Mouse (Mus musculus): ENCODE results near the gene Src. TPM values are rescaled to one million over a fixed set of nuclear protein-coding genes. Genes with fewer than 3 reads are reported as not detected.
"Not testable (repeated sequence)": the region's sequence is repeated elsewhere in the genome, so short reads cannot be mapped to it uniquely, and the experiment has no call there.

Src gene
- polyA plus RNA-seq, 1 experiment from 2014 or later, result 7.6 TPM

DNA sequence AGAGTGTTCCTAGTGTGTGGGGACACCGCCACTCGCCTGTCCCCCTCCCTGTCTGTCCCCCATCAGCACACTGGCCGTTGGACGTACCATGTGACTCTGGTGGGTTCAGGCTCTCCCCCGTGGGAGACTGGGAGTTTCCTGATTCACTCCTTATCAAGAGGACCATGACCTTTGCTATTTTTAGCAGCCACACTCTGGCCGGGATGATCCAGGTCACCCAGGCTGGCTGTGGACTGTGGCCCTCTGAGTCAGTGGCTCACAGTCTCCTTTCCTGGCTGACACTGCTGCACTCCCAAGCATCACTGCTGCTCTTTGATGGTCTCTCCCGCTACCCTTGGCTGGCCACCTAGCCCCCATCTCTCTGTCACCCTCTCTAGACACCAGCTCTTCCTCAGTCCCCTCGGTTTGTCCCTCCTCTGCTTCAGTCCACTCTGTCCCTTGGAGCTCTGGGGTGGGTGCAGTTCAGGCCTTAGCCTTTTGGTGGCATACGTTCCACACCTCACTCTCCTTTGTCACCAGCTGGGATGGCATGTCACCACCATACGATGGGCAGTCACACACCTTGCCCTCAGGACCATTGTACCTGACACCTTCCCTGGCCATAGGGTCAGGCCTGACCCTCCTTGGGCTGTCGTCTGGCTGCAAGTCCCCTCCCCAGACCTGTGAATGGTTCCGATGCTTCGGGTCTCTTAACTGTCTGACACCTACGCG is 61.8 kb downstream of the Src start:
- H3K27ac ChIP-seq (replicated peaks), result no peak overlapping the region
- H3K27me3 ChIP-seq (replicated peaks), result peaks cover 13% of the 10 kb centered on the region
- 29% methylated on average over 15 of the region's 15 CpGs for WGBS

GRCm38 (mm10) chr2:157482729-157483128 is 64.5 kb downstream of the Src start:
- H3K27me3 ChIP-seq (replicated peaks), result peaks cover 13% of the 10 kb centered on the region
- peaks cover 25% of the 10 kb centered on the region for H3K4me1 ChIP-seq
- 51% methylated on average over 12 of the region's 12 CpGs for WGBS
- ATAC-seq (ENCODE audit: extremely low read depth, insufficient number of reproducible peaks, low FRiP score, low TSS enrichment), result no peak
- no peaks in the 10 kb centered on the region for H3K36me3 ChIP-seq
- H3K9ac ChIP-seq, result no peak overlapping the region
- no peak overlapping the region for H3K4me3 ChIP-seq
- no peaks in the 10 kb centered on the region for H3K9me3 ChIP-seq
- H3K4me2 ChIP-seq, result no peak overlapping the region
- no peak overlapping the region for H3K27ac ChIP-seq (replicated peaks)

More for the DNA sequence above, 61.8 kb downstream of the Src start:
- Histone ChIP-seq H3K9ac (peak overlapping the region; percentile 52), H3K9me3 (no peaks in the 10 kb centered on the region), H3K4me3 (no peak overlapping the region), H3K36me3 (no peaks in the 10 kb centered on the region), H3K4me2 (no peak overlapping the region), H3K4me1 (peaks cover 32% of the 10 kb centered on the region)
- ATAC-seq (ENCODE audit: extremely low read depth, insufficient number of reproducible peaks, low FRiP score, low TSS enrichment), result no peak

DNA sequence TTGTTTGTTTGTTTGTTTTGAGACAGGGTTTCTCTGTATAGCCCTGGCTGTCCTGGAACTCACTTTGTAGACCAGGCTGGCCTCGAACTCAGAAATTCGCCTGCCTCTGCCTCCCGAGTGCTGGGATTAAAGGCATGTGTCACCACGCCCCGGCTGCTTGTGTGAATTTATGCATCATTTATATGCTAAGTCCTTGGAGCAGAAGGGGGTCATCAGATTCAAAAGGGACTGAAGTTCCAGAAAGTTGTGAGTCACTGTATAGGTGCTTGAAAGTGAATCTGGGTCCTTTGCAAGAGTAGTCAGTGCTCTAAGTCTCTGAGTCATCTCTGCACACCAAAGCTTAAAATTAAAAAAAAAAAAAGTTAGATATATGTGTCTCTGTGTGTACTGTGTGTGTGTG is 68.3 kb downstream of the Src start:
- H3K36me3 ChIP-seq; H3K27ac ChIP-seq (replicated peaks); ATAC-seq (ENCODE audit: extremely low read depth, insufficient number of reproducible peaks, low FRiP score, low TSS enrichment); H3K4me3 ChIP-seq; H3K9me3 ChIP-seq; H3K4me1 ChIP-seq; H3K27me3 ChIP-seq (replicated peaks); H3K9ac ChIP-seq; H3K4me2 ChIP-seq: not testable (repeated sequence)
- WGBS, result 79% methylated on average over 5 of the region's 5 CpGs

DNA sequence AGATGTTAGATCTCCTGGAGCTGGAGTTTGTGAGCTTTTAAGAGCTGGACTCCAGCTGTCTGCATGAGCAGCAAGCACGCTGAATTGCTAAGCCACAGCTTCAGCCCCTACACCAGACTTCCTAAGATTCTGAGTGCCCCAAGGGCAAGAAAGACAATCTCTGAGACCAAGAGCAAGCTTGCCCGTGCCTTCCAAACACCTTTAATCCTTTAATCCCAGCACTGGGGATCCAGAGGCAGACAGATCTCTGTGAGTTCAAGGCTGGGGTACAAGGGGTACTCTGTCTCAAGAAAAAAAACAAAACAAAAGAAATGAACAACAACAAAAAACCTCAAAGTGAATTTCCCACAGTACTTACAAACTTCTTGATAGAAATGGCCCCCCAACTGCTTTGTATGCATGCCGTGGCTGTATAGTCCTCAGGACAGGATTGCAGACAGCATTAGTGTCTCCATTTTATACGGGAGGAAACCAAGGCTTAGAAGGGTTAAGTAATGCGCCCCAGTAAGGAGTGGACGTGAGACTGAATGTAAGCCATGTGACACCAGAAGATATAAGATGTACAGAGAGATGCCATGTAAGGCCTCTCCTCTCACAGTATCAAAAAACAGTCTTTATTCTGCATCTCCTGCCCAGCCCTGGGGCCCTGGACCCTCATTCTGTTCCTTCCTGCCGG is 68.9 kb downstream of the Src start:
- no peaks in the 10 kb centered on the region for H3K9me3 ChIP-seq
- no peak overlapping the region for H3K9ac ChIP-seq
- no peak for ATAC-seq (ENCODE audit: extremely low read depth, insufficient number of reproducible peaks, low FRiP score, low TSS enrichment)
- H3K36me3 ChIP-seq, result no peaks in the 10 kb centered on the region
- H3K4me2 ChIP-seq, result no peak overlapping the region
- 50% methylated on average over 7 of the region's 7 CpGs for WGBS
- H3K27me3 ChIP-seq (replicated peaks), result peaks cover 10% of the 10 kb centered on the region
- no peak overlapping the region for H3K27ac ChIP-seq (replicated peaks)
- H3K4me3 ChIP-seq, result no peak overlapping the region
- H3K4me1 ChIP-seq, result peaks cover 10% of the 10 kb centered on the region; the same call in 1 of the 2 replicates

DNA sequence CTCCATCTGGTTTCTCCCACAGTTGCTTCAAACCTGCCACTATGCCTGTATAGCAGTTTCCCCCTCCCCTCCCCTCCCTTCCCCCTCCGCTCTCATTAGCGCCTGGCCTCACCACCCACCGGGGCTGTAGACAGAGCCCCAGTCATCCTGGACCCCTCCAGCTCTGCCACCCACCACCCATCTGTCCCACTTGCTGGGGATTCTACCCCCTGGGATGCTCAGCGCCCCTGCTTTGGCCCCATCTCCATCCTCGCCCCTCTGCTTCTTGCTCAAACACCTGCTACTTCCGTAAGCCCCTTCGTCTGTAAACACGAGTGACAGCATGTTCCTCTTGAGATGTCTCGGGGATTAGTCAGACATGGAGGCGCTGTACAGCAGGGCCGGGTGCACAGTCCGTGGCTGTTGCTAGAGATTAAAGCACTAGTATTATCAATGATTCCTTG is 69.5 kb downstream of the Src start:
- Histone ChIP-seq H3K36me3 (no peaks in the 10 kb centered on the region), H3K4me2 (peak overlapping the region; percentile 31), H3K27ac (replicated peaks) (no peak overlapping the region), H3K9ac (no peak overlapping the region), H3K4me1 (peaks cover 10% of the 10 kb centered on the region; the same call in 1 of the 2 replicates), H3K9me3 (no peaks in the 10 kb centered on the region), H3K27me3 (replicated peaks) (peaks cover 8% of the 10 kb centered on the region), H3K4me3 (no peak overlapping the region)
- no peak for ATAC-seq (ENCODE audit: extremely low read depth, insufficient number of reproducible peaks, low FRiP score, low TSS enrichment)
- WGBS, result 20% methylated on average over 12 of the region's 12 CpGs

- H3K36me3 ChIP-seq, result no peaks in the 10 kb centered on the region
- no peak overlapping the region for H3K4me3 ChIP-seq
- 81% methylated on average over 3 of the region's 3 CpGs for WGBS
- no peak overlapping the region for H3K4me2 ChIP-seq
- H3K27me3 ChIP-seq (replicated peaks), result peaks cover 21% of the 10 kb centered on the region; the same call in 1 of the 2 replicates
- no peak for ATAC-seq (ENCODE audit: extremely low read depth, insufficient number of reproducible peaks, low FRiP score, low TSS enrichment)
- no peak overlapping the region for H3K9ac ChIP-seq
- no peak overlapping the region for H3K27ac ChIP-seq (replicated peaks)
- peaks cover under 1% of the 10 kb centered on the region; the same call in 1 of the 2 replicates for H3K4me1 ChIP-seq
- H3K9me3 ChIP-seq, result no peaks in the 10 kb centered on the region
These were observed 75.0 kb downstream of the Src start for GRCm38 (mm10) chr2:157493240-157493639.

DNA sequence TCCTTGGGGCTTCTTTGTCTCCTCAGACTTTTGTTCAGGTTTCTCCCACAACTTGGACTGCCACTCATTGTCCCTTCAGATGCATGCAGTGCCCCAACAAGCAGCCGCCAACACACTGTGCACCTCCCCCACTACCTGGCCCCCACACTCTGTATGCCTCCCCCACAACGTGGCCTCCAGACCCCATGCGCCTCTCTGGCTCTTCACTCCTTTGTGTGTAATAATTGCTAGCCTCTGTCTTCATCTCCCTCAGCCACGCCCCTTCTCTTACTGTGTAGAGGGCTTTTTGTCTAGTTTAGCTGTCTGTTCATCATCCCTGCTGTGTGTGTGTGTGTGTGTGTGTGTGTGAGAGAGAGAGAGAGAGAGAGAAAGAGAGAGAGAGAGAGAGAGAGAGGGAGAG is 80.3 kb downstream of the Src start:
- 38% methylated on average over 4 of the region's 4 CpGs for WGBS
- Histone ChIP-seq H3K36me3 (no peaks in the 10 kb centered on the region), H3K27ac (replicated peaks) (no peak overlapping the region), H3K9ac (no peak overlapping the region), H3K27me3 (replicated peaks) (peaks cover 24% of the 10 kb centered on the region; the same call in 1 of the 2 replicates), H3K4me3 (no peak overlapping the region), H3K9me3 (no peaks in the 10 kb centered on the region), H3K4me1 (0 out of 2 replicates have a peak, but pooled peaks cover 4% of the 10 kb centered on the region), H3K4me2 (no peak overlapping the region)
- ATAC-seq (ENCODE audit: extremely low read depth, insufficient number of reproducible peaks, low FRiP score, low TSS enrichment), result no peak

DNA sequence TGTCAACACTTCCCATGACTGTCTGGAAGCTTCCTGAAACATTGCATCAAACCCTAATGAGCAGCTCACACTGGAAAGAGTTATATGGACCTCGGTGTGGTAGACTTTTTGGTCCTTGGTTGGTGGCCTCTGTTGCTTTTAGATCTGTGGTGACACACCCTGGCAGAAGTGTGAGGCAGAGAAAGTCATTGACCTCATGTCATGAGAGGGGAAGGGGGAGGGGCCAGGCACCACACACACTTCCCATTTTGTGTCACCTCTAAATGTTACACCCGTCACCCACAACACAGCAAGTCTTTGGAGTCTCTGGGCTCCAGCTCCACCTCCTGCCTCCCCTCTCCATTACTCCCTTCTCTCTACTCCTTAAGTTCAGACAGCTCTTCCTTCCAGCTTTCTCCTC is 82.1 kb downstream of the Src start:
- no peak for ATAC-seq (ENCODE audit: extremely low read depth, insufficient number of reproducible peaks, low FRiP score, low TSS enrichment)
- no peaks in the 10 kb centered on the region for H3K9me3 ChIP-seq
- 0 out of 2 replicates have a peak, but pooled peaks cover 4% of the 10 kb centered on the region for H3K4me1 ChIP-seq
- H3K4me3 ChIP-seq, result no peak overlapping the region
- H3K27me3 ChIP-seq (replicated peaks), result peaks cover 38% of the 10 kb centered on the region
- H3K4me2 ChIP-seq, result no peak overlapping the region
- H3K9ac ChIP-seq, result no peak overlapping the region
- no peaks in the 10 kb centered on the region for H3K36me3 ChIP-seq
- H3K27ac ChIP-seq (replicated peaks), result no peak overlapping the region
- WGBS, result 48% methylated on average over 2 of the region's 2 CpGs

DNA sequence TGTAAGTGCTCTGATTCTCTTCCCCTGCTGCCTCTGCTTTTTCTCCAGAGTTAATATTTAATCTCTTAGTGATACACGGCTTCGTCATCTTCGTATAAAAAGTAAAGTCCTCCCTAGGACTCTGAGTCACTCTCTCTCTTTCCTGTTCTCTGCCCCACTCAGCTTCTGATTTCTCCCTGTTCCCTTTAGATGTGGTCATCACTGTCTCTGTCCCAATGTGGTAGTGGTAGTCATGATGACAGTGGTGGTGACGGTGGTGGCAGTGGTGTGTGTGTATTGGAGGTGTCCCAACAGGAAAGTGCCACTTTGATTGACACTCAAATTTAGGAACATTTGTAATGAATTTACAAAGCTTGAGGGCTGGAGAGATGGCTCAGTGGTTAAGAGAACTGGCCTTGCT is 83.1 kb downstream of the Src start:
- no peaks in the 10 kb centered on the region for H3K36me3 ChIP-seq
- no peak for ATAC-seq (ENCODE audit: extremely low read depth, insufficient number of reproducible peaks, low FRiP score, low TSS enrichment)

DNA sequence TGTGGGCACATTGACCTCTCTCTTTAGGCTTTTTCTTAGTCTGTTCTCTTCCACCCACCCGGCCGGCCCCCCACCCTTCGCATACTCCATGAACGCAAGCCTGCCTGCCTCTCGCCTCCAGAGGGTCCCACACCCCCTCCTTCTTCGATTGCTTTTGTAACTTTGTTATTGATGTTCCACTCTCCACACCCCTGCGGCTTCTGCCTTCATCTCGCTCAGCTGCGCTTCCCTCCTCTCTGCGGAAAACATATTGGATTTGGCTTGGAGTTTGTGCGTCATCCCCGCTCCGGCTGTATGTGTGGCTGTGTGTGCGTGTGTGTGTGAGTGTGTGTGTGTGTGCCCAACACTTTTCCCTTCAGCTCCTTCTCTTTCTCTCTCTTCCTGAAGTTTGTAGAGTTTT is 88.5 kb downstream of the Src start:
- H3K27me3 ChIP-seq (replicated peaks), result peaks cover 49% of the 10 kb centered on the region
- no peaks in the 10 kb centered on the region for H3K36me3 ChIP-seq
- no peak overlapping the region for H3K27ac ChIP-seq (replicated peaks)
- H3K9me3 ChIP-seq, result no peaks in the 10 kb centered on the region
- WGBS, result 15% methylated on average over 14 of the region's 14 CpGs
- H3K4me1 ChIP-seq, result peaks cover 4% of the 10 kb centered on the region; the same call in 1 of the 2 replicates
- peak overlapping the region; percentile 1; the same call in 1 of the 2 replicates for H3K4me3 ChIP-seq
- ATAC-seq (ENCODE audit: extremely low read depth, insufficient number of reproducible peaks, low FRiP score, low TSS enrichment), result no peak
- no peak overlapping the region for H3K9ac ChIP-seq
- peak overlapping the region; percentile 42 for H3K4me2 ChIP-seq

More for the DNA sequence above, 83.1 kb downstream of the Src start:
- Histone ChIP-seq H3K4me2 (no peak overlapping the region), H3K4me3 (no peak overlapping the region), H3K4me1 (0 out of 2 replicates have a peak, but pooled peaks cover 4% of the 10 kb centered on the region), H3K9me3 (no peaks in the 10 kb centered on the region), H3K27me3 (replicated peaks) (peaks cover 48% of the 10 kb centered on the region), H3K27ac (replicated peaks) (no peak overlapping the region), H3K9ac (no peak overlapping the region)
- WGBS, result 82% methylated on average over 4 of the region's 4 CpGs

- no peak overlapping the region for H3K4me2 ChIP-seq
- H3K27ac ChIP-seq (replicated peaks), result no peak overlapping the region
- WGBS, result 61% methylated on average over 5 of the region's 5 CpGs
- H3K9me3 ChIP-seq, result no peaks in the 10 kb centered on the region
- no peaks in the 10 kb centered on the region for H3K36me3 ChIP-seq
- peaks cover 56% of the 10 kb centered on the region for H3K27me3 ChIP-seq (replicated peaks)
- ATAC-seq (ENCODE audit: extremely low read depth, insufficient number of reproducible peaks, low FRiP score, low TSS enrichment), result no peak
- peaks cover 11% of the 10 kb centered on the region for H3K4me1 ChIP-seq
- H3K4me3 ChIP-seq, result no peak overlapping the region
- H3K9ac ChIP-seq, result no peak overlapping the region
These were observed 90.9 kb downstream of the Src start for GRCm38 (mm10) chr2:157509182-157509581.

All from heart, embryonic 13.5 days (tissue).